Mouse (Mus musculus) hindbrain, embryonic 15.5 days (tissue): ENCODE results near the gene Faap20. TPM values are rescaled to one million over a fixed set of nuclear protein-coding genes. Genes with fewer than 3 reads are reported as not detected.

Source experiments
- ATAC-seq: fragments of 200-750 bp; cut with Nextera tagmentation; 2 replicates; pipeline ENCODE4 v1.8.0; 2017; ENCODE audit warnings: low read depth, moderate number of reproducible peaks, moderate TSS enrichment; ENCODE audit not compliant: low FRiP score
- H3K27ac ChIP-seq: fragments of 300-500 bp; sonication (generic); replicated peaks from 2 replicates; pipeline ENCODE4 v1.5.1; 2015; ENCODE audit warnings: mild to moderate bottlenecking, inconsistent platforms
- H3K27me3 ChIP-seq: fragments of 300-500 bp; sonication (generic); 2 replicates; pipeline ENCODE4 v1.6.1; 2015; ENCODE audit warnings: control low read depth, inconsistent platforms
- H3K36me3 ChIP-seq: fragments of 300-500 bp; sonication (generic); 2 replicates; pipeline ENCODE4 v1.6.1; 2015; ENCODE audit warnings: control low read depth, inconsistent platforms
- H3K4me1 ChIP-seq: fragments of 300-500 bp; sonication (generic); replicated peaks from 2 replicates; pipeline ENCODE4 v1.6.1; 2015; ENCODE audit warnings: control low read depth, inconsistent platforms
- H3K4me2 ChIP-seq: fragments of 300-500 bp; sonication (generic); 2 replicates; pipeline ENCODE4 v1.6.1; 2015; ENCODE audit warnings: moderate library complexity, mild to moderate bottlenecking, inconsistent platforms
- H3K4me3 ChIP-seq: fragments of 300-500 bp; sonication (generic); 2 replicates; pipeline ENCODE4 v1.5.1; 2015; ENCODE audit warnings: mild to moderate bottlenecking, inconsistent platforms
- H3K9ac ChIP-seq: fragments of 300-500 bp; sonication (generic); 2 replicates; pipeline ENCODE4 v1.6.1; 2015; ENCODE audit warnings: inconsistent platforms
- H3K9me3 ChIP-seq: fragments of 300-500 bp; sonication (generic); 2 replicates; pipeline ENCODE4 v1.6.1; 2016; ENCODE audit warnings: control low read depth, inconsistent platforms
- WGBS: fragments of 180-500 bp; shearing (Covaris S2); methylation state at CpG from one replicate; pipeline ENCODE4 v1.1.7; 2015; 5-methylcytosine and 5-hydroxymethylcytosine counted together
- polyA plus RNA-seq: library from polyadenylated mRNA; unstranded; fragments of >200 nt; fragmentation: Nextera tagmentation; extraction: Ambion mirVana; gene quantifications from 2 replicates; pipeline ENCODE4 v1.2.1, GENCODE M21; 2015

Faap20 gene
- polyA plus RNA-seq, 1 experiment from 2014 or later, result 75.7 TPM

GRCm38 (mm10) chr4:155297057-155297456, 47.5 kb downstream of the Faap20 start:
- H3K4me3 ChIP-seq, result no peak overlapping the region
- no peak overlapping the region for H3K4me2 ChIP-seq
- no peaks in the 10 kb centered on the region for H3K36me3 ChIP-seq
- H3K27me3 ChIP-seq, result no peaks in the 10 kb centered on the region
- no peaks in the 10 kb centered on the region for H3K9me3 ChIP-seq
- no peak for ATAC-seq
- no peak overlapping the region for H3K27ac ChIP-seq
- peaks cover 5% of the 10 kb centered on the region; the same call in 1 of the 2 replicates for H3K4me1 ChIP-seq
- WGBS, result 45% methylated on average over 2 of the region's 2 CpGs
- no peak overlapping the region for H3K9ac ChIP-seq

DNA sequence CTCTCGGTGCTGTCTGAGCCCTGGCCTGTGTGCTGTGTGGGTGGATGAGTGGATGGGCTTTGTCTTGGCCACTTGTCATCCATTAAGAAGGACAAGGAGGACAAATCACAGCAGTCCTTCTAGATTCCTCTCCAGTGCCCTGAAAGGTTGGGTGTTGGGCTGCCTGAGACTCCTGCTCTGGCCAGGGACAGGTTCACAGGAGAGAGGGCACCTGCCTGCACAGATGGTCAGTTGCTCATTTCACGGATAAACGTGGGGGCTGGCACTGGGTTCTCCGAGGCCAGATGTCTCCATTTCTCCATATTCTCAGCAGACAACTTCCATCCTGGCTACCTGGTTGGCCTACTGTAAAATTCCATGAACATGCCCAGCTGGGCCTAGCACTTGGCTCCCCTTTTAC, 49.2 kb downstream of the Faap20 start:
- Histone ChIP-seq H3K9me3 (no peaks in the 10 kb centered on the region), H3K27ac (no peak overlapping the region), H3K4me2 (no peak overlapping the region), H3K4me1 (peaks cover 7% of the 10 kb centered on the region; the same call in 1 of the 2 replicates), H3K36me3 (no peaks in the 10 kb centered on the region), H3K4me3 (no peak overlapping the region), H3K27me3 (no peaks in the 10 kb centered on the region), H3K9ac (no peak overlapping the region)
- no peak for ATAC-seq
- WGBS, result 78% methylated on average over 4 of the region's 4 CpGs

GRCm38 (mm10) chr4:155300421-155301097, 51.0 kb downstream of the Faap20 start:
- no peak for ATAC-seq
- Histone ChIP-seq H3K4me3 (no peak overlapping the region), H3K27me3 (no peaks in the 10 kb centered on the region), H3K4me2 (no peak overlapping the region), H3K9ac (no peak overlapping the region), H3K9me3 (no peaks in the 10 kb centered on the region), H3K4me1 (peaks cover 18% of the 10 kb centered on the region), H3K36me3 (no peaks in the 10 kb centered on the region), H3K27ac (no peak overlapping the region)
- 74% methylated on average over 21 of the region's 21 CpGs for WGBS

GRCm38 (mm10) chr4:155301098-155301447, 51.5 kb downstream of the Faap20 start:
- 89% methylated on average over 7 of the region's 7 CpGs for WGBS
- ATAC-seq, result no peak

DNA sequence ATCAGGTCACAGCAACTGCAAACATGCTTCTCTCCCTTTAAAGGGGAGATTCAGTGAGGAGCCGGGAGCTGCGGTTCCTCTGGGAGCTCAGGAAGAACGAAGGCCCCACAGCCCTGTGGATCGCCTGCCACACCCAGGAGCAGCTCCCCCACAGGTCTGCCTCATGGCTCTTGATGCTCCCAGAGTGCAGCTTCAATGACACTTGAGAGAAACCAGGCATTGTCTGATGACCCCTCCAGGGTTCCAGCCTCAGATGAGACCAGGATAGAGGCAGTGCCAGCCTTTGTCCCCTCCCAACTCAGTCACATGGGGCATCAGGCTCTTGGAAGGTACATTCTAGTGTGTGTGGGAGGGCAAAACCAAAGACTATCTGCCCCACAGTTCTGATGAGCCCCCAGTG, 52.4 kb downstream of the Faap20 start:
- H3K4me1 ChIP-seq, result peaks cover 31% of the 10 kb centered on the region
- no peaks in the 10 kb centered on the region for H3K9me3 ChIP-seq
- no peak overlapping the region for H3K9ac ChIP-seq
- no peak overlapping the region for H3K27ac ChIP-seq
- H3K4me2 ChIP-seq, result no peak overlapping the region
- H3K4me3 ChIP-seq, result no peak overlapping the region
- ATAC-seq, result no peak
- H3K27me3 ChIP-seq, result no peaks in the 10 kb centered on the region
- H3K36me3 ChIP-seq, result no peaks in the 10 kb centered on the region
- WGBS, result 56% methylated on average over 4 of the region's 4 CpGs

More at GRCm38 (mm10) chr4:155301098-155301447, 51.5 kb downstream of the Faap20 start:
- Histone ChIP-seq H3K4me2 (no peak overlapping the region), H3K27me3 (no peaks in the 10 kb centered on the region), H3K36me3 (no peaks in the 10 kb centered on the region), H3K9me3 (no peaks in the 10 kb centered on the region), H3K4me3 (no peak overlapping the region), H3K4me1 (peaks cover 23% of the 10 kb centered on the region), H3K9ac (no peak overlapping the region), H3K27ac (no peak overlapping the region)

DNA sequence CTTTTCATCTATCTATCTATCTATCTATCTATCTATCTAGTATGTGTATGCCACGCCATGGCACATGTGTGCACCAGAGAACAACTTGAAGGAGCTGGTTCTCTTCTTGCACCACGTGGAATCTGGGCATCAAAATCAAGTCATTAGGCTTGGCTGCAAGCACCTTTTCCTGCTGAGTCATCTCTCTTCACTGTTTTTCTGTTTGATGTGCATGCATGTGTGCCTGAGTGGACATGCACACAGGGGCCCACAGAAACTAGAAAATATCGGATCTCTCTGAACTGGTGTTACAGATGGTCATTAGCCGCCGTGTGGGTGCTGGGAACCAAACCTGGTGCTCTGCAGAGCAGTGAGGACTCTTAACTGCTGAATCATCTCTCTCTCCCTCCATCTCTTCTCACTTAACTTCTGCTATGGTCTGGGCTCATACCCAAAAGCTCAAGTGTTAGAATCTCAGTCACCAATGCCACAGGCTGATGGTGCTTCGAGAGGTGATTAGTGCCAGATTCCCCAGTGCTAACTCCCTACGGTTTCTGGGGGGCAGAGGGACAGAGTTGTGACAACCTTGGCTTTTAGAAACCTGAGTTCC, 55.0 kb downstream of the Faap20 start:
- H3K4me2 ChIP-seq, result no peak overlapping the region
- no peak overlapping the region for H3K4me3 ChIP-seq
- H3K9ac ChIP-seq, result no peak overlapping the region
- H3K36me3 ChIP-seq, result no peaks in the 10 kb centered on the region
- H3K27me3 ChIP-seq, result no peaks in the 10 kb centered on the region
- no peaks in the 10 kb centered on the region for H3K9me3 ChIP-seq
- H3K27ac ChIP-seq, result peak overlapping the region; percentile 72
- 90% methylated on average over 7 of the region's 7 CpGs for WGBS
- no peak for ATAC-seq
- peaks cover 47% of the 10 kb centered on the region for H3K4me1 ChIP-seq

- no peak overlapping the region for H3K4me3 ChIP-seq
- 0 out of 2 replicates have a peak overlapping the region, but pooled peaks have one; percentile 5 for H3K9ac ChIP-seq
- 39% methylated on average over 8 of the region's 8 CpGs for WGBS
- peak overlapping the region; percentile 72 for H3K27ac ChIP-seq
- no peaks in the 10 kb centered on the region for H3K27me3 ChIP-seq
- H3K9me3 ChIP-seq, result no peaks in the 10 kb centered on the region
- no peaks in the 10 kb centered on the region for H3K36me3 ChIP-seq
- H3K4me1 ChIP-seq, result peaks cover 47% of the 10 kb centered on the region
- peak; percentile 25; the same call in 1 of the 2 replicates for ATAC-seq
- H3K4me2 ChIP-seq, result peak overlapping the region; percentile 22; the same call in 1 of the 2 replicates
Measured at GRCm38 (mm10) chr4:155305531-155306031, 56.0 kb downstream of the Faap20 start.

Other genes starting within 250 kb of the Faap20 start
- gene Plch2, start 193.0 kb upstream of the Faap20 start, polyA plus RNA-seq, result 17.9 and 18.2 TPM in 2 replicates
- 22.3 and 23.9 TPM in 2 replicates for gene Pex10, start 182.8 kb upstream of the Faap20 start, polyA plus RNA-seq
- 124 and 125 TPM in 2 replicates for gene Rer1, start 163.4 kb upstream of the Faap20 start, polyA plus RNA-seq
- gene Morn1, start 163.2 kb upstream of the Faap20 start, polyA plus RNA-seq, result 8.1 and 10.0 TPM in 2 replicates
- 11.3 and 11.9 TPM in 2 replicates for gene Ski, start 27.2 kb upstream of the Faap20 start, polyA plus RNA-seq
- gene Prkcz, start 111.6 kb downstream of the Faap20 start, polyA plus RNA-seq, result 78.8 and 87.2 TPM in 2 replicates
- gene Gabrd, start 148.3 kb downstream of the Faap20 start, polyA plus RNA-seq, result 0.14 and 0.25 TPM in 2 replicates
- gene Cfap74, start 159.4 kb downstream of the Faap20 start, polyA plus RNA-seq, result 4.3 and 5.2 TPM in 2 replicates
- gene Tmem52, start 219.3 kb downstream of the Faap20 start, polyA plus RNA-seq, result 0.17 TPM in 1 of 2 replicates, not detected in the other
- 1,056 and 1,102 TPM in 2 replicates for gene Gnb1, start 241.6 kb downstream of the Faap20 start, polyA plus RNA-seq